Mouse (Mus musculus): ENCODE data around the gene Ets1. TPM values are rescaled to one million over a fixed set of nuclear protein-coding genes. Genes with fewer than 3 reads are reported as not detected.

Gene Ets1
- polyA plus RNA-seq, 1 experiment from 2014 or later = 41.3 TPM

DNA sequence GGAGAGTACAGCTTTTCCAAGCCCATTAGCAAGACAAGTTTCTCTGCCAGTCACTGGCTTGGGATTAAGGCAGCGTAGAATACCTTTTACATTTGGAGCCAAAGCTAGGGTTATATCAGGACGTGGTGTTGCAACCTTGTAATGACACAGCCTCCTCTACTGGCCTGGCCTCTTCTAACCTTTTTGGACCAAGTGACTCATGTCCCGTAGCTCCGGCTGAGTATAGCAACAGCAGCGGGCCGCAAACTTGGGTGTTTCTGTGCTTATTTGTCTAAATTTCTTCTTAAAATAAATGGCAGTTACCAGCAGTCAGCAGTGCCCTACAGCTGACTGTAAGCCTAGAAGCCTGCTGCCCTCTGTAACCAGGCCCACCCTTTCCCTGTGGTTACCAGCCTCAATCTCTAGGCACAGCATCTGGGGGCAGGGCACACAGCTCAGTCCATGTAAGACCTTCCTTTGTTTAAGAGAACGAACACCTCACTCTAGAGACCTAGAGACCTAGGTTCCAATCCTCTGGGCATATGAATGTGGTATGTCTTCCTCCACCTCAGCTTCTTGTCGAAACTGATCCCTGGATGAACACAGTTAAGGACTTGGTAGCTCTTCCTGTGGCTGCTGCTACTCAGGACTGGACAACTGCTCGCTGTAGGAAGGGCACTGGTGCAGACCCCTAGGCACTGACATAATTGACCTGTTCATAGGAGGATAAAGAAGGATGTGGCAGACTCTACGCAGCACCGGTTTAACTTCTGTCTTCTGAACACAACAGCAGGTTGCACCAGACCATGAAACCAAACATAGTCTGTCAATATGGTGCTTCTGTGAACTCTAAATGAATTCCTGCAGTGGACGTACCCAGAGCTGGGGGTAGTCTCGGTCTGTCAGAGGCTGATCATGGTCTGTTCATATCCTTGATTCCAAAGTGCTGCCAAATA lies 94.9 kb downstream of the Ets1 start:
- Histone ChIP-seq H3K4me3 (replicated peaks) (no peak overlapping the region), H3K4me2 (no peak overlapping the region), H3K9ac (no peak overlapping the region), H3K4me1 (no peaks in the 10 kb centered on the region), H3K36me3 (peaks cover 6% of the 10 kb centered on the region; the same call in 1 of the 2 replicates), H3K27me3 (replicated peaks) (no peaks in the 10 kb centered on the region), H3K27ac (no peak overlapping the region), H3K9me3 (no peaks in the 10 kb centered on the region)
- no peak for ATAC-seq (ENCODE audit: insufficient read depth, low FRiP score, low read depth)
- WGBS = 82% methylated on average over 13 of the region's 13 CpGs

DNA sequence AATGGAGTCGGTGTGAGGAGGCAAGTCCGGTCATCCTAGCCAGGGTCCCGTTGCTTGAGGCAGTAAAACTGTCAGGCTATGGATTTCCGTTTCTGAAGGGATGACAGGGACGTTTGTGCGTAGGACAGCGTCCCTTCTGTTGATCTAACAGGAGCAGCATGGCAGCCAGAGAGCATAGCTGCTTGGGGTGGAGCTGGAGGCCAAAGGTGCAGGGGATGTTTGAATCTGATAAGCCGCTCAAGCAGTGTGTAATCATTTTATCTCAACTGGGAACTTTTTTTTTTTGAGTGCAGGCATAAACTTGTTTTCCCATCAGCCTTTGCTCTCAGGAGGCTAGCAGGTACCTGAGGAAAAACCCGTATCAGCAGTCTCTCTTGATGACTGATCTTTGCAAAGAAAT lies 95.8 kb downstream of the Ets1 start:
- 0 out of 2 replicates have a peak overlapping the region, but pooled peaks have one; percentile 21 for H3K4me2 ChIP-seq
- 43% methylated on average over 9 of the region's 9 CpGs for WGBS
- H3K27ac ChIP-seq = no peak overlapping the region
- no peaks in the 10 kb centered on the region for H3K27me3 ChIP-seq (replicated peaks)
- H3K4me1 ChIP-seq = no peaks in the 10 kb centered on the region
- H3K4me3 ChIP-seq (replicated peaks) = no peak overlapping the region
- no peak for ATAC-seq (ENCODE audit: insufficient read depth, low FRiP score, low read depth)
- H3K9ac ChIP-seq = no peak overlapping the region
- no peaks in the 10 kb centered on the region for H3K9me3 ChIP-seq
- H3K36me3 ChIP-seq = peaks cover 6% of the 10 kb centered on the region; the same call in 1 of the 2 replicates

- no peaks in the 10 kb centered on the region for H3K9me3 ChIP-seq
- H3K4me1 ChIP-seq = no peaks in the 10 kb centered on the region
- no peak for ATAC-seq (ENCODE audit: insufficient read depth, low FRiP score, low read depth)
- no peak overlapping the region for H3K4me2 ChIP-seq
- H3K9ac ChIP-seq = no peak overlapping the region
- no peak overlapping the region for H3K27ac ChIP-seq
- no peaks in the 10 kb centered on the region for H3K27me3 ChIP-seq (replicated peaks)
- 85% methylated on average over 7 of the region's 7 CpGs for WGBS
- H3K36me3 ChIP-seq = peaks cover 6% of the 10 kb centered on the region; the same call in 1 of the 2 replicates
- H3K4me3 ChIP-seq (replicated peaks) = no peak overlapping the region
Observed at GRCm38 (mm10) chr9:32735071-32735470, 99.0 kb downstream of the Ets1 start.

DNA sequence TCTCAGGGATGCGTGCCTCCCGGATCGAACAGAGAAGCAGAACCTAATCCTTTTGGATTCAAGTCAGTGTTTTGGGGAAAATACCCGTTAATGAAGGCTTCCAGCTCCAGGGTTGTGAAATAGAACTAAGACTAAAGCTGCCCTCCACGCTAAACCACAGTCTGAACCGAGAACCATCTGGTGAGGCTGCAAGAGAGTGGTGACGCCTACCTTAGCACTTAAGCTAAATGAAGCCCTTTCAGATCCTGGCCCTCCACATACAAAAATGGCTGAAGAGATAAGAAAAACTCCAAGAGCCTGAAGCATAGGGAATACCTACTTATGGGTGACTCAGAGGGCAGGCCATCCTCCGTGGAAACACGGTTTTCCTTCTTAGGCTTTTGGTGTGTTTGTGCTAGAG lies 100.0 kb downstream of the Ets1 start:
- Histone ChIP-seq H3K4me2 (no peak overlapping the region), H3K36me3 (peaks cover 3% of the 10 kb centered on the region; the same call in 1 of the 2 replicates), H3K9me3 (no peaks in the 10 kb centered on the region), H3K27ac (no peak overlapping the region), H3K4me3 (replicated peaks) (no peak overlapping the region), H3K4me1 (no peaks in the 10 kb centered on the region), H3K27me3 (replicated peaks) (no peaks in the 10 kb centered on the region), H3K9ac (no peak overlapping the region)
- no peak for ATAC-seq (ENCODE audit: insufficient read depth, low FRiP score, low read depth)
- 84% methylated on average over 9 of the region's 9 CpGs for WGBS

- 85% methylated on average over 4 of the region's 4 CpGs for WGBS
- no peaks in the 10 kb centered on the region for H3K9me3 ChIP-seq
- no peaks in the 10 kb centered on the region for H3K4me1 ChIP-seq
- ATAC-seq (ENCODE audit: insufficient read depth, low FRiP score, low read depth) = no peak
- H3K27ac ChIP-seq = no peak overlapping the region
- H3K4me3 ChIP-seq (replicated peaks) = no peak overlapping the region
- H3K36me3 ChIP-seq = peaks cover 2% of the 10 kb centered on the region; the same call in 1 of the 2 replicates
- H3K27me3 ChIP-seq (replicated peaks) = no peaks in the 10 kb centered on the region
- no peak overlapping the region for H3K4me2 ChIP-seq
- no peak overlapping the region for H3K9ac ChIP-seq
Observed at GRCm38 (mm10) chr9:32739988-32740387, 104.0 kb downstream of the Ets1 start.

DNA sequence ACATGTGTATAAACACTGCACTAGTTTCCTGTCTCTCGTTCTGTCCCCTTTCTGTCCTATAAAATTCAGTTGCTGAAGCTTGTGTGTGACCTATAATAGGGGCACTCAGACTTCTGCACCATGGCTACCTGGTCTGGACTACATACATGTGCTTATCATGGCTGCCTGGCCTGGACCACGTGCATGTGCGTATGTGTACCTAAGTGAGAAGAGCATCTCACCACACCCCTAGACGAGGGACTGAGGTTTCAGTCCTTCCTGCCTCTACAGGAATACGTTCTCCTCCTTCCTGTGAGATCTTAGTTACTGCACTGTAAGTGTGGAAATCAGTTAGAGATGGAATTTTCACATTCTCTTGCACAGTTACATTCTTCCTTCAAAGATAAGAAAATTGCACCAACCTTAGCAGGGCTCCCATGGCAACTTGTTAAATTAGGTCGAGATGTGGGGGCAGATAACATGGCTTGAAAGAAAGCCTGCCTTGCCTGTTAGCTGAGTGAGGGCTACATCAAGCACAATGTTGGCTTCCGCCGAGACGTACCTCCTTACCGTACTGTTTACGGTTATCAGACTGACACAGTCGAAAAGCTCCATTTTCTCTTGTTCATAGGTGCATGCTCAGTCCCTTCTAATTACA lies 104.8 kb downstream of the Ets1 start:
- Histone ChIP-seq H3K36me3 (no peaks in the 10 kb centered on the region; the same call in 1 of the 2 replicates), H3K9me3 (no peaks in the 10 kb centered on the region), H3K4me3 (replicated peaks) (no peak overlapping the region), H3K27me3 (replicated peaks) (no peaks in the 10 kb centered on the region), H3K9ac (no peak overlapping the region), H3K4me2 (no peak overlapping the region), H3K27ac (no peak overlapping the region), H3K4me1 (no peaks in the 10 kb centered on the region)
- ATAC-seq (ENCODE audit: insufficient read depth, low FRiP score, low read depth) = no peak
- WGBS = 77% methylated on average over 12 of the region's 12 CpGs

DNA sequence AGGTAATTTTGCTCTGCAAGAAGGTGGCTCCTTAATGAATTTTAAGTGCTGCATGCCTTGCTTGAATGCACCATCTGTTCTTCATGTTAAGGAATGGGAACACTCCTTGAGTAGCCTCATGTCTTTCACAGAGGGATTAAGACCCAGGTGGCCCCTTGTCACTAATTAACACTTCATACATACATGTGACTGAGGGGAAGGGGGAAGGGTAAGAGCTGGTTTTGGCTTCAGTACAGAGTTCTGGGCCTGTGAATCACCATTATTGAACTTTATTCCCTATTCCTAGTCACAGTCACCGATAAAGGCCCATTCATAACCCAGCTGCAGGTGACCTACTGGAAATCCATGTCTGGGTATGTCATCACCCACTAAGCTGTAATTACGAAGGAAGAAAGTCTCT lies 105.7 kb downstream of the Ets1 start:
- no peaks in the 10 kb centered on the region for H3K36me3 ChIP-seq
- no peak overlapping the region for H3K9ac ChIP-seq
- no peak for ATAC-seq (ENCODE audit: insufficient read depth, low FRiP score, low read depth)
- H3K4me3 ChIP-seq (replicated peaks) = no peak overlapping the region
- no peaks in the 10 kb centered on the region for H3K9me3 ChIP-seq
- H3K4me2 ChIP-seq = no peak overlapping the region
- no peaks in the 10 kb centered on the region for H3K27me3 ChIP-seq (replicated peaks)
- H3K27ac ChIP-seq = no peak overlapping the region
- WGBS = 76% methylated on average over 2 of the region's 2 CpGs
- no peaks in the 10 kb centered on the region for H3K4me1 ChIP-seq

DNA sequence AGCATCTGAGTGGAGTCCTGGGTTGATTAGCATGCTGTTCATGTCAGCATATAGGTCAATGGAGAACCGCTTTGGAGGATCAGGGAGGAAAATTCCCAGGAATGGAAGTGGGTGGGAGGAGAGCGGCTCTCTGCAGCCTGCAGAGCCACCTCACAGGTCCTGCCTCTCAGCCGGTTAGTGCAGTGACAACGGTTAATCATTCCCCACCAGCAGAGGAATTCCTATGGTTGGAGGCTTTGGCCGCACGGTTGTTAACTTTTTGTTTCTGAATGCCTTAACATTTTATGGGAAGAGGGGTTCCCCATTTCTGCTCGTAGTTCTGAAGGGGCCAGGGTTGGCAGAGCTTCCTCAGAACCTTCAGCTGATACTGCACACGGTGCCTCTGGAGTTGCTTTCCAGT lies 107.1 kb downstream of the Ets1 start:
- H3K4me2 ChIP-seq = no peak overlapping the region
- 52% methylated on average over 8 of the region's 8 CpGs for WGBS
- no peaks in the 10 kb centered on the region for H3K9me3 ChIP-seq
- H3K27ac ChIP-seq = no peak overlapping the region
- H3K9ac ChIP-seq = no peak overlapping the region
- H3K27me3 ChIP-seq (replicated peaks) = no peaks in the 10 kb centered on the region
- no peaks in the 10 kb centered on the region for H3K36me3 ChIP-seq
- H3K4me3 ChIP-seq (replicated peaks) = no peak overlapping the region
- H3K4me1 ChIP-seq = no peaks in the 10 kb centered on the region
- ATAC-seq (ENCODE audit: insufficient read depth, low FRiP score, low read depth) = no peak

DNA sequence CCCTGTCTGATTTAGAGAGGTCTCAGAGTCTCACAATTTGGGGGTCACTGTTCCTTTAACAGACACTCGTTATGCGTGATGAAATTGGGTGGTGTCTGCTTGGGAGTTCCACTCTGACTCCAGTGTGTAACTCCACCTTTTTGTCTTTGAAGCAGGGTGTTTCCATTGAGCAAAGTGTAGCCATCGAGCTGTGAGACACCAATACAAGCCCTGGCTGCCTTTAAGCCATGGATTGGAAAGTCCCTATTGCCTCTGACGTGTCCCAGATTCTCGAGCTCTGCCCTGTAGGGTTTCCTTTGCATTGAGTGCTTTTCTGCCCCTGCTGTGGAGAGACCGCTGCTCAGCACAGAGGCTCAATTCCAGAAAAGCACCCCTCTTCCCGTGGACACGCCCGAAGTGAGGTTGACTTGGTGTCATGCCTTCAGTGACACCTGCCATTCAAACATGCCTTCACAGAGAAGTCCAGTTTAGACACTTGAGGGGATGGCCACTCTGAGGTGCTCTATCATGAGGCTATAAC lies 107.7 kb downstream of the Ets1 start:
- H3K27me3 ChIP-seq (replicated peaks) = no peaks in the 10 kb centered on the region
- no peaks in the 10 kb centered on the region for H3K36me3 ChIP-seq
- H3K4me2 ChIP-seq = no peak overlapping the region
- H3K9me3 ChIP-seq = no peaks in the 10 kb centered on the region
- ATAC-seq (ENCODE audit: insufficient read depth, low FRiP score, low read depth) = no peak
- no peaks in the 10 kb centered on the region for H3K4me1 ChIP-seq
- no peak overlapping the region for H3K9ac ChIP-seq
- no peak overlapping the region for H3K27ac ChIP-seq
- WGBS = 76% methylated on average over 9 of the region's 9 CpGs
- H3K4me3 ChIP-seq (replicated peaks) = no peak overlapping the region

DNA sequence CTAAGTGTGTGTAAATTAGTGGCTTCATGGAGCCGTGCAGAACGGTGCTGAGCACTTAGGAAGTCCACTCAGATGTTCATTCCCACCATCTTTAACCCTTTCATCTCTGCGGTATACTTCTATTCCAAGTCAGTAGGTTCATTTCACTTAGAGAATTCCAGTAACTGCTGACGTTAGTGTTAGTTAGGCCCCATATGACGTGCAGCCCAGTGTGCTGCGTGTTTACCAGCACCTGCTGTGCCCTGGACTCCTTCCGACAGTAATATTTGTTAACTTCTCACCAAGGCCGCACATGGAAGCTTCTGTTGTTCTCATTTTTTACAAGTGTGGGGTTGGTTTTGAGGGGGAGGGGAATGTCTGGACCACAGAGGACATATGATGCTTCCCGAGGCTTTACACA lies 108.3 kb downstream of the Ets1 start:
- WGBS = 71% methylated on average over 9 of the region's 9 CpGs
- Histone ChIP-seq H3K9me3 (no peaks in the 10 kb centered on the region), H3K9ac (no peak overlapping the region), H3K27ac (no peak overlapping the region), H3K36me3 (no peaks in the 10 kb centered on the region), H3K4me1 (no peaks in the 10 kb centered on the region), H3K4me3 (replicated peaks) (no peak overlapping the region), H3K27me3 (replicated peaks) (no peaks in the 10 kb centered on the region), H3K4me2 (no peak overlapping the region)
- ATAC-seq (ENCODE audit: insufficient read depth, low FRiP score, low read depth) = no peak

- Histone ChIP-seq H3K9ac (no peak overlapping the region), H3K4me3 (replicated peaks) (no peak overlapping the region), H3K4me1 (no peaks in the 10 kb centered on the region), H3K9me3 (no peaks in the 10 kb centered on the region), H3K36me3 (no peaks in the 10 kb centered on the region), H3K27me3 (replicated peaks) (no peaks in the 10 kb centered on the region), H3K4me2 (no peak overlapping the region), H3K27ac (no peak overlapping the region)
- 86% methylated on average over 12 of the region's 12 CpGs for WGBS
- ATAC-seq (ENCODE audit: insufficient read depth, low FRiP score, low read depth) = no peak
Observed at GRCm38 (mm10) chr9:32745079-32745763, 109.2 kb downstream of the Ets1 start.

DNA sequence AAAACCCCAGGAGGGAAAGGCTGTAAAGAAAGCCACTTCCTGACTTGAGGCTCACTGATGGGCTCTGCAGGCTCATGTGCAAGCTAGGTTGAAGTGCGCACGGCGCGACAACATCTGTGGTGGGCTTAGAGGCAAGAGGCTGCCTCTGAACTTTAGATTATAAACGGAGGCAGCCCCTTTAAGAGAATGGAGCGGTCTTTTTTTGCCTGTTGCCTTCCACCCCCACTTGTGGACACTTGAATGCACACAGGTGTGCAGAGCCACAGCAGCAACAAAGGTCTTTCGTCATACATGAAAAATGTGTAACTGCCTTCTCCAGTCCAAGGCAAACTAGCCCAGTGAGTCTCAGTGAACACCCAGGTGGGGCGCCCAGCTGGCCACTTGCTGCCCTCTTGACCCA lies 110.0 kb downstream of the Ets1 start:
- no peaks in the 10 kb centered on the region for H3K9me3 ChIP-seq
- no peak overlapping the region for H3K9ac ChIP-seq
- H3K27ac ChIP-seq = no peak overlapping the region
- H3K4me2 ChIP-seq = no peak overlapping the region
- no peaks in the 10 kb centered on the region for H3K4me1 ChIP-seq
- WGBS = 80% methylated on average over 8 of the region's 8 CpGs
- ATAC-seq (ENCODE audit: insufficient read depth, low FRiP score, low read depth) = no peak
- H3K27me3 ChIP-seq (replicated peaks) = no peaks in the 10 kb centered on the region
- H3K36me3 ChIP-seq = no peaks in the 10 kb centered on the region
- H3K4me3 ChIP-seq (replicated peaks) = no peak overlapping the region
